Mouse (Mus musculus) lung, postnatal 0 days (tissue): ENCODE measurements at regions not wholly inside any gene's neighbourhood (a gene's known extent, or its start where the extent isn't known, plus 50 kb on each side); places are given as distances from the start of the nearest gene placed in this dataset.

ENCODE experiments used
- CTCF ChIP-seq: IDR thresholded peaks from 2 replicates; pipeline ENCODE4 v1.5.1; 2016; ENCODE audit warnings: antibody characterized with exemption, mild to moderate bottlenecking
- EP300 ChIP-seq: IDR thresholded peaks from 2 replicates; pipeline ENCODE4 v1.6.1; 2016; ENCODE audit warnings: antibody characterized with exemption, mild to moderate bottlenecking, control low read depth

- TF ChIP-seq CTCF (no peak), EP300 (no peak)
Measured at GRCm38 (mm10) chr9:41216248-41216647, 54.8 kb upstream of the Ubash3b start.
